Mouse (Mus musculus) v-Abl transformed pro-B cells (cell line): ENCODE data around the gene Atp1b4.
"Not testable (repeated sequence)": the region's sequence is repeated elsewhere in the genome, so short reads cannot be mapped to it uniquely, and the experiment has no call there.

ENCODE experiments used
- in situ Hi-C, 2 experiments: fragments of 400-800 bp; cut with MboI; formaldehyde crosslinking; loops; one replicate each; pipeline ENCODE4 v1.15.1; 2025; ENCODE audit not compliant: unreplicated experiment in 2 of 2

Gene Atp1b4

GRCm38 (mm10) chrX:38315884-38316283 lies at the start of gene Atp1b4:
Atp1b4 (plus strand) TSS chrX:38316184.
- in situ Hi-C loops = no loop called here

DNA sequence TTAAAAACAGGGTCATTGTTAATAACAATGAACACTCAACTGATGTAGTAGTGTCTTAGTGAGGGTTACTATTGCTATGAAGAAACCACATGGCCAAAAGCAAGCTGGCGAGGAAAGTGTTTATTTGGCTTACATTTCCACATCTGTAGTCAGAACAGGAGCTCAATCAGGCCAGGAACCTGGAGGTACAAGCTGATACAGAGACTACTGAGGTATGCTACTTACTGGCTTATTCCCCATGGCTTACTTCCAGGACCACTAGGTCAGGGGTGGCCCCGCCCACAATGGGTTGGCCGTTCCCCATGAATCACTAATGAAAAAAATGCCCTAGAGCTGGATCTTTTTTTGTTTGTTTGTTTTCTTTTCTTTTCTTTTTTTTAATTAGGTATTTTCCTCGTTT lies 7.4 kb upstream of the Atp1b4 start:
- in situ Hi-C loops = no loop called here

- in situ Hi-C loops = no loop called here
Measured at GRCm38 (mm10) chrX:38311054-38311453, 4.9 kb upstream of the Atp1b4 start.

DNA sequence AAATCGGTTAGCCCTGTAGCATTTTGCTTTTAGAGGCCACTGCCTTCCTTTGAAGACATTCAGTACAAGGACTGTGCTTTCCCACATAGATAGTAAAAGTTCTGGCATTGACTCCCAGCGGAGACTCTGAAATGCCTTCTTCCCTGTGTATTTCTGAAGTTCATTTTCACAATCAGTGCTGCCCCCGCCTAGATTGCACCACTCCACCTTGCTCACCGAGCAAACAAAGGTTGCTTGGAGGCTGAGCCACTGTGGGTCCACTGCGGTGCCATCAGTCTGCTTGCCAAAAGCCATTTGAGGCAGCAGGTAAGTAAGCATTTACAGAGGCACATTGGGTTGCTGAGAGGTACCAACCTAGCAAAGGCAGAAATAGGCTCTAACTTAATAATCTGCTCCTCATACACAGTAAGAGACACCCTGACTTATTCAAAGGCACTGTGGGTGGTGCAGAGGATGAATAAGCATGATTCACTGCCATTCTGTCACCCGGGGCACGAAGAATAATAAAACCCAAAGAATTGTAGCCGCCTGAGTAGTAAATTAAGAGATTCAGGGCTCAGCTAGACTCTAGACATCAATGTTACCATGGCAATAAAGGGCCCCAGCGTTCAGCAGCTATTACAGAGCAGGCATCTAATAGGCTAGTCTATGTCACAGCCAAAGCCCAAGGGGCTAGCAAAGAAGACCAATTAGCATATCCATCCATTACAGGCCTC lies 2.9 kb upstream of the Atp1b4 start:
- in situ Hi-C loops = no loop called here

DNA sequence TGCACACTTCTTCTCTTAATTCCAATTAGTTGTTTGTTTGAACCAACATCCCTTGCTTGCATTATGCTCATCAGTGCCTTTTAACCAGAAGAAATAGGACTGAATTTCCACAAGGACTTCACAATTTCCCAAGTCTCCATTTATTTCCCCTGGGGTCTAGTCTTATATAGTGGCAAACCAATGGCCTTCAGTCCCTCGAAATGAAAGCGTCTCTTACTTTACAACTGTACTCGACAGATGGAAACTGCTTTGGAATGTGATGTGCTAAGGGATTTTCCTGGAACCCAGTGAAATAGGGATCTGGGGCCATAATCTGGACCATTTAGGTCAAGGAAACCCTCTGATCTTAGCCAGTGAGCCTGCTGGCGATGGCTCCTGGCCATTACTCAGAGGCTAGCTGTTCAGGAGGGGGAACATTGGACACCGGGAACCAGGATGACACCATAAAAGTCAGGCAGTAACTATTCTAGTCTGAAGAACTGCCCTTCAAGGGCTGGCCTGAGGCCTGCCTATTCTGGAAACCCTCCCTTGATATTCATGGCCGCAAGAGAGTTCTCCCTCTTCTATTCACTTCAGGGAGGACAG lies 2.3 kb upstream of the Atp1b4 start:
- in situ Hi-C loops = no loop called here

DNA sequence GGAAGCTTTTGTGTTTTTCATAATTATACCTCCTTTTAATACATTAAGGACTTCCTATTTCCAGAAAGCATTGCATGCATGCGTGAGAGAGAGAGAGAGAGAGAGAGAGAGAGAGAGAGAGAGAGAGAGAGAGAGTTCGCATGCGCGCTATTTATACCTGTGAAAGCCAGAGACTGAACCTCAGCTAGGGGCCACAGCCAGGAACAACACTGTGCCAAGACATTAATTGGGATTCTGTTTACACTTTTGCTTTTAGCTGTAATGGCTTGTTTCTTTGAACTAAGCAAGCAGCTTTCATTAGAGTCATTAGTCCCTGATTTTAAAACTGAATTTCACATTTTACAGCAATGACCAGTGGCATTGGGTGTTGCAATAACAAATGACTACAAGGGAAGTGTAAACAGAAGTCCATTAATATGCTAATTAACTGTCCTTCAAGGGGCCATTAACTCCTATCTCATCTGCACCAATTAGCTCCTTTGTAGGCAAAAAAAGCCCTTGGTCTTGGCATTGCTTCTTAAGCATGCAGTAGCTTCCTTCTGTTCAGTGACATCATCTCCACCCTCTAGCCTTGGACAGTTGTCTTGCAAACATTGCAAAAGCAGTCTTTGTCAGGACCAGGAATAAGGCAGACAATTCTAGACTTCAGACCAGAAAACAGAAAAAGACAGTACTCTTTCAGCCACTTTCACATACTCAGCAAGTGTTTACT lies 14.9 kb downstream of the Atp1b4 start:
- in situ Hi-C loops = loop anchor here in 1 of 2 experiments (5.0 to 10.0 kb wide), 4 partner anchors 76 to 314 kb away; partner anchors contain the start of gene Tmem255a

- in situ Hi-C loops = loop anchor here in 1 of 2 experiments (5.0 to 10.0 kb wide), 4 partner anchors 80 to 310 kb away; partner anchors contain the start of gene Tmem255a
Measured at GRCm38 (mm10) chrX:38334329-38335279, 18.6 kb downstream of the Atp1b4 start.

GRCm38 (mm10) chrX:38362016-38362415 lies 46.0 kb downstream of the Atp1b4 start:
- in situ Hi-C loops = no loop called here

DNA sequence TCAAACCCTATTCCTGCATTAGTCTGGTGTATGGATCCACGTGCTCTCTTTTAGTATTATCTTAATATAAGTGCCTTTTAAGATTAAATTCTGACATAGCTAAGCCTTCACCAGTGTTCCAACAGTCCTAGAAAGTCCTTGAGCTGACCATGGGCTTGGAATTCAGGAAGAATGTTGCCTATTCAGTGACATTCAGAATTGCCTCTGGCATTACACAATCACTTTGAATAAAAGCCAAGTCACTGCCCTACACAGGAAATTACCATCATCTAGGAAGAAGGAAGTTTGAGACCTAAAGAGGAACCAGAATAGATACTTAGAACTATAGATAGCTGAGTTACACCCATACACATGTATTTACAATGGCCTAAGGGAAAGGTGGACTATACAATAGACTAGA lies 48.6 kb downstream of the Atp1b4 start:
- in situ Hi-C loops = not testable (repeated sequence)

GRCm38 (mm10) chrX:38373169-38373568 lies 57.2 kb downstream of the Atp1b4 start:
- in situ Hi-C loops = not testable (repeated sequence)
